Mouse (Mus musculus): ENCODE results near the gene Prss45. TPM values are rescaled to one million over a fixed set of nuclear protein-coding genes. Genes with fewer than 3 reads are reported as not detected.

Prss45 gene
- polyA plus RNA-seq, 1 experiment from 2014 or later = not detected

GRCm38 (mm10) chr9:110858967-110859596, 24.7 kb downstream of the Prss45 start:
- H3K9me3 ChIP-seq (replicated peaks) = no peaks in the 10 kb centered on the region
- WGBS = 81% methylated on average over 5 of the region's 5 CpGs
- peaks cover 31% of the 10 kb centered on the region for H3K27me3 ChIP-seq
- peaks cover 9% of the 10 kb centered on the region; the same call in 1 of the 2 replicates for H3K4me1 ChIP-seq
- no peak overlapping the region for H3K9ac ChIP-seq
- no peak overlapping the region for H3K27ac ChIP-seq
- no peak overlapping the region for H3K4me3 ChIP-seq
- no peak for ATAC-seq (ENCODE audit: low FRiP score)
- no peaks in the 10 kb centered on the region for H3K36me3 ChIP-seq
- H3K4me2 ChIP-seq (replicated peaks) = no peak overlapping the region

GRCm38 (mm10) chr9:110871030-110871429, 36.6 kb downstream of the Prss45 start:
- H3K4me3 ChIP-seq = no peak overlapping the region

GRCm38 (mm10) chr9:110873681-110874659, 39.6 kb downstream of the Prss45 start:
- Histone ChIP-seq H3K4me3 (peak overlapping the region; percentile 28), H3K27ac (peak overlapping the region; percentile 73), H3K36me3 (no peaks in the 10 kb centered on the region), H3K4me2 (replicated peaks) (peak overlapping the region; percentile 58), H3K4me1 (peaks cover 24% of the 10 kb centered on the region), H3K9ac (peak overlapping the region; percentile 39), H3K27me3 (peaks cover 40% of the 10 kb centered on the region), H3K9me3 (replicated peaks) (no peaks in the 10 kb centered on the region)
- 8% methylated on average over 39 of the region's 40 CpGs for WGBS
- ATAC-seq (ENCODE audit: low FRiP score) = peak; percentile 79

More at GRCm38 (mm10) chr9:110871030-110871429, 36.6 kb downstream of the Prss45 start:
- Histone ChIP-seq H3K9ac (no peak overlapping the region), H3K4me1 (peaks cover 26% of the 10 kb centered on the region), H3K27me3 (peaks cover 21% of the 10 kb centered on the region), H3K36me3 (no peaks in the 10 kb centered on the region), H3K9me3 (replicated peaks) (no peaks in the 10 kb centered on the region), H3K4me2 (replicated peaks) (no peak overlapping the region), H3K27ac (no peak overlapping the region)
- ATAC-seq (ENCODE audit: low FRiP score) = no peak
- WGBS = 20% methylated on average over 7 of the region's 7 CpGs

GRCm38 (mm10) chr9:110874660-110875191, 40.3 kb downstream of the Prss45 start:
- H3K27ac ChIP-seq = peak overlapping the region; percentile 73
- peak overlapping the region; percentile 58; the same call in 1 of the 2 replicates for H3K4me2 ChIP-seq (replicated peaks)
- ATAC-seq (ENCODE audit: low FRiP score) = peak; percentile 77
- no peaks in the 10 kb centered on the region for H3K36me3 ChIP-seq
- H3K27me3 ChIP-seq = peaks cover 47% of the 10 kb centered on the region
- no peaks in the 10 kb centered on the region for H3K9me3 ChIP-seq (replicated peaks)
- no peak overlapping the region for H3K4me3 ChIP-seq
- 0% methylated on average over 3 of the region's 3 CpGs for WGBS
- H3K4me1 ChIP-seq = peaks cover 29% of the 10 kb centered on the region
- H3K9ac ChIP-seq = no peak overlapping the region

GRCm38 (mm10) chr9:110875288-110875695, 40.9 kb downstream of the Prss45 start:
- Histone ChIP-seq H3K9me3 (replicated peaks) (no peaks in the 10 kb centered on the region), H3K4me3 (no peak overlapping the region), H3K4me1 (peaks cover 34% of the 10 kb centered on the region), H3K9ac (no peak overlapping the region), H3K4me2 (replicated peaks) (peak overlapping the region; percentile 58; the same call in 1 of the 2 replicates), H3K36me3 (no peaks in the 10 kb centered on the region), H3K27me3 (peaks cover 53% of the 10 kb centered on the region), H3K27ac (peak overlapping the region; percentile 73; the same call in 1 of the 2 replicates)
- 9% methylated on average over 5 of the region's 6 CpGs for WGBS
- ATAC-seq (ENCODE audit: low FRiP score) = peak; percentile 65

- no peak overlapping the region for H3K4me3 ChIP-seq
- WGBS = 82% methylated on average over 1 of the region's 1 CpGs
- no peak overlapping the region for H3K4me2 ChIP-seq (replicated peaks)
- no peaks in the 10 kb centered on the region for H3K36me3 ChIP-seq
- H3K27ac ChIP-seq = no peak overlapping the region
- no peak overlapping the region for H3K9ac ChIP-seq
- ATAC-seq (ENCODE audit: low FRiP score) = no peak
- H3K9me3 ChIP-seq (replicated peaks) = no peaks in the 10 kb centered on the region
- H3K4me1 ChIP-seq = peaks cover 39% of the 10 kb centered on the region
- H3K27me3 ChIP-seq = peaks cover 70% of the 10 kb centered on the region
These were observed 43.0 kb downstream of the Prss45 start for GRCm38 (mm10) chr9:110877353-110877752.

GRCm38 (mm10) chr9:110877888-110878287, 43.5 kb downstream of the Prss45 start:
- 86% methylated on average over 5 of the region's 5 CpGs for WGBS
- no peak overlapping the region for H3K4me2 ChIP-seq (replicated peaks)
- H3K9ac ChIP-seq = no peak overlapping the region
- H3K36me3 ChIP-seq = no peaks in the 10 kb centered on the region
- H3K4me3 ChIP-seq = no peak overlapping the region
- no peak overlapping the region for H3K27ac ChIP-seq
- no peaks in the 10 kb centered on the region for H3K9me3 ChIP-seq (replicated peaks)
- H3K27me3 ChIP-seq = peaks cover 67% of the 10 kb centered on the region
- ATAC-seq (ENCODE audit: low FRiP score) = no peak
- H3K4me1 ChIP-seq = peaks cover 39% of the 10 kb centered on the region

GRCm38 (mm10) chr9:110879191-110879920, 45.0 kb downstream of the Prss45 start, which contains the start of gene Als2cl:
Gene Als2cl, plus strand, starts transcription at chr9:110879870.
- no peak for ATAC-seq (ENCODE audit: low FRiP score)
- 16% methylated on average over 12 of the region's 12 CpGs for WGBS
- Histone ChIP-seq H3K9ac (peak within 1 kb of the TSS; percentile 56), H3K27me3 (peaks cover 59% of the 10 kb centered on the region), H3K36me3 (no peaks in the 10 kb centered on the region), H3K27ac (no peak within 1 kb of the TSS), H3K4me2 (replicated peaks) (peak within 1 kb of the TSS; percentile 89), H3K4me3 (peak within 1 kb of the TSS; percentile 51), H3K4me1 (peaks cover 29% of the 10 kb centered on the region), H3K9me3 (replicated peaks) (no peaks in the 10 kb centered on the region)

GRCm38 (mm10) chr9:110879998-110880561, 45.7 kb downstream of the Prss45 start, which contains the start of gene Tmie:
Gene Tmie, minus strand, starts transcription at chr9:110880113.
- Histone ChIP-seq H3K9ac (peak within 1 kb of the TSS; percentile 56), H3K36me3 (no peaks in the 10 kb centered on the region), H3K27ac (no peak within 1 kb of the TSS), H3K4me2 (replicated peaks) (peak within 1 kb of the TSS; percentile 89), H3K4me3 (peak within 1 kb of the TSS; percentile 51), H3K4me1 (peaks cover 22% of the 10 kb centered on the region), H3K27me3 (peaks cover 59% of the 10 kb centered on the region), H3K9me3 (replicated peaks) (no peaks in the 10 kb centered on the region)
- no peak for ATAC-seq (ENCODE audit: low FRiP score)
- under 1% methylated on average over 56 of the region's 57 CpGs for WGBS

GRCm38 (mm10) chr9:110880772-110881171, 46.4 kb downstream of the Prss45 start:
- Histone ChIP-seq H3K27ac (no peak overlapping the region), H3K4me2 (replicated peaks) (peak overlapping the region; percentile 89), H3K4me3 (peak overlapping the region; percentile 51), H3K27me3 (peaks cover 59% of the 10 kb centered on the region), H3K4me1 (peaks cover 15% of the 10 kb centered on the region), H3K9ac (peak overlapping the region; percentile 56; the same call in 1 of the 2 replicates), H3K9me3 (replicated peaks) (no peaks in the 10 kb centered on the region), H3K36me3 (no peaks in the 10 kb centered on the region)
- ATAC-seq (ENCODE audit: low FRiP score) = no peak
- 84% methylated on average over 4 of the region's 4 CpGs for whole genome bisulfite sequencing

- ATAC-seq (ENCODE audit: low FRiP score) = no peak
- Histone ChIP-seq H3K27ac (no peak overlapping the region), H3K36me3 (no peaks in the 10 kb centered on the region), H3K9me3 (replicated peaks) (no peaks in the 10 kb centered on the region), H3K9ac (no peak overlapping the region), H3K4me3 (no peak overlapping the region), H3K4me2 (replicated peaks) (no peak overlapping the region), H3K27me3 (peaks cover 59% of the 10 kb centered on the region), H3K4me1 (peaks cover 15% of the 10 kb centered on the region)
- 78% methylated on average over 7 of the region's 7 CpGs for WGBS
These were observed 47.6 kb downstream of the Prss45 start for GRCm38 (mm10) chr9:110881953-110882352.

Data from hindbrain, embryonic 12.5 days (tissue).